Mouse (Mus musculus): ENCODE data around the gene Itga2b. TPM values are rescaled to one million over a fixed set of nuclear protein-coding genes. Genes with fewer than 3 reads are reported as not detected.

Gene Itga2b
- total and polyA plus RNA-seq, 2 experiments from 2014 or later = 4.8 to 5.4 TPM

DNA sequence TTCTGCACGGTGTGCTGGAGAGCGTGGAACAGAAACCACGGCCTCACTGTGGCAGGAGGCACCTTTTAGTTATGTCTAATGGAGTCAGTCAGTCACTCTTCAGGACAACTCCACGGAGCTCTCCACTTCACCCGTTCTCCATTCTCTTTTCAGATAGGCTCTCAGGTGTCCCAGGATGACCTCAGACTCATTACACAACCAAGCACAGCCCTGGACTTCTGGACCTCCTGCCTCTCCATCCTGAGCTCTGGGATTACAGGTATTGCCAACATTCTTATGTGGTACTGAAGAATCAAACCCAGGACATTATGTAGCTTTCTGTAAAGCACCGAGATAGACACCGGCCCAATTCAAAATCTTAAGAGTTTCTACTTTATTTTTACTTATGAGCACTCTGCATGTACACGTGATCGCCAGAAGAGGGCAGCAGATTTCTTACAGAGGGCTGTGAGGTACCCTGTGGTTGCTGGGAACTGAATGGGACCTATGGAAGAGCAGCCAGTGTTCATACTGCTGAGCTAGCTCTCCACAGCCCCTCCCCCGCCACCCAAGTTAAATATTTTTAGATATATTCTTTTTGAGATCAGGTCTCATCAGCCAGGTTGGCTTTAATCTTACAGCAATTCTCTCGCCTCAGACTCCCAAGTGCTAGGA is 16.9 kb upstream of the Itga2b start:
- no peak overlapping the region for H3K4me3 ChIP-seq (ENCODE audit: low read depth, low read length)
- H3K9ac ChIP-seq (replicated peaks; ENCODE audit: low read depth, low read length) = no peak overlapping the region
- DNase-seq (ENCODE audit: low spot score) (peak; percentile 77), ATAC-seq (ENCODE audit: insufficient read depth, low read depth) (peak; percentile 82)
- TF ChIP-seq CTCF (IDR thresholded peaks at IDR 0.05; ENCODE audit: low read depth) (peak; percentile 80), EP300 (IDR thresholded peaks at IDR 0.05; ENCODE audit: low read depth) (no peak)
- H3K27ac ChIP-seq (ENCODE audit: low read depth) = no peak overlapping the region
- H3K36me3 ChIP-seq (replicated peaks; ENCODE audit: control insufficient read depth, insufficient read depth, low read length) = peaks cover 38% of the 10 kb centered on the region
- no peak overlapping the region for H3K4me2 ChIP-seq (ENCODE audit: low read depth, low read length)
- no peaks in the 10 kb centered on the region for H3K4me1 ChIP-seq (ENCODE audit: control insufficient read depth, insufficient read depth)
- WGBS = 59% methylated on average over 11 of the region's 11 CpGs
- no peaks in the 10 kb centered on the region for H3K9me3 ChIP-seq (replicated peaks; ENCODE audit: control insufficient read depth, low read length)
- no peaks in the 10 kb centered on the region for H3K27me3 ChIP-seq (ENCODE audit: control insufficient read depth, insufficient read depth, low read length)

GRCm38 (mm10) chr11:102481779-102482178 is 11.9 kb upstream of the Itga2b start:
- Histone ChIP-seq H3K9me3 (replicated peaks; ENCODE audit: control insufficient read depth, low read length) (no peaks in the 10 kb centered on the region), H3K9ac (replicated peaks; ENCODE audit: low read depth, low read length) (no peak overlapping the region), H3K27ac (ENCODE audit: low read depth) (no peak overlapping the region), H3K4me1 (ENCODE audit: control insufficient read depth, insufficient read depth) (no peaks in the 10 kb centered on the region), H3K4me2 (ENCODE audit: low read depth, low read length) (no peak overlapping the region), H3K4me3 (ENCODE audit: low read depth, low read length) (no peak overlapping the region), H3K27me3 (ENCODE audit: control insufficient read depth, insufficient read depth, low read length) (no peaks in the 10 kb centered on the region), H3K36me3 (replicated peaks; ENCODE audit: control insufficient read depth, insufficient read depth, low read length) (peaks cover 78% of the 10 kb centered on the region)
- no peak for DNase-seq (ENCODE audit: low spot score)
- no peak for TF ChIP-seq CTCF (IDR thresholded peaks at IDR 0.05; ENCODE audit: low read depth)
- no peak for TF ChIP-seq EP300 (IDR thresholded peaks at IDR 0.05; ENCODE audit: low read depth)
- no peak for ATAC-seq (ENCODE audit: insufficient read depth, low read depth)
- WGBS = 88% methylated on average over 10 of the region's 10 CpGs

DNA sequence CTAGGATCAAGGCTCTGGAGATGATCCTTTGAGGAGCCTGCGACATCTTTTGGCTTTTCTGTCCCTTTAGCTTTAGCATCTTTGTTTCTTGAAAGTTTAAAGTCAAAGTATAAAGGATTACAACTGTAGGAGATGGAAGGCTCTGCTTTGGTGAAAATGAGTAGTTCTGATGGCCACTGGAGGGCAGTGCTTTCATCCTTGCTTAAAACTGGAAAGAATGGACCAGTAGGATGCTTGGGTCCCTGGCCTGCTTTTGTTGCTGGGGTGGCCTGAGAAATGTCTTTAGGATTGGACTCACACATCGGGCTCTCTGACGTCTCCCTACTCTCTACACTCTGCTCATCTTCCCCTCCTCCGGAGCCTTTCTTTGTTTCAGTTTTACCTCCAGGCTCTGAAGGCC is 11.0 kb upstream of the Itga2b start:
- 86% methylated on average over 4 of the region's 4 CpGs for WGBS
- no peaks in the 10 kb centered on the region for H3K27me3 ChIP-seq (ENCODE audit: control insufficient read depth, insufficient read depth, low read length)
- H3K4me3 ChIP-seq (ENCODE audit: low read depth, low read length) = no peak overlapping the region
- H3K9me3 ChIP-seq (replicated peaks; ENCODE audit: control insufficient read depth, low read length) = no peaks in the 10 kb centered on the region
- H3K27ac ChIP-seq (ENCODE audit: low read depth) = no peak overlapping the region
- ATAC-seq (ENCODE audit: insufficient read depth, low read depth) (no peak), DNase-seq (ENCODE audit: low spot score) (no peak)
- H3K36me3 ChIP-seq (replicated peaks; ENCODE audit: control insufficient read depth, insufficient read depth, low read length) = peaks cover 75% of the 10 kb centered on the region
- H3K4me1 ChIP-seq (ENCODE audit: control insufficient read depth, insufficient read depth) = no peaks in the 10 kb centered on the region
- peak; percentile 25; the same call in 1 of the 2 replicates for TF ChIP-seq CTCF (IDR thresholded peaks at IDR 0.05; ENCODE audit: low read depth)
- no peak for TF ChIP-seq EP300 (IDR thresholded peaks at IDR 0.05; ENCODE audit: low read depth)
- H3K9ac ChIP-seq (replicated peaks; ENCODE audit: low read depth, low read length) = no peak overlapping the region
- H3K4me2 ChIP-seq (ENCODE audit: low read depth, low read length) = no peak overlapping the region

DNA sequence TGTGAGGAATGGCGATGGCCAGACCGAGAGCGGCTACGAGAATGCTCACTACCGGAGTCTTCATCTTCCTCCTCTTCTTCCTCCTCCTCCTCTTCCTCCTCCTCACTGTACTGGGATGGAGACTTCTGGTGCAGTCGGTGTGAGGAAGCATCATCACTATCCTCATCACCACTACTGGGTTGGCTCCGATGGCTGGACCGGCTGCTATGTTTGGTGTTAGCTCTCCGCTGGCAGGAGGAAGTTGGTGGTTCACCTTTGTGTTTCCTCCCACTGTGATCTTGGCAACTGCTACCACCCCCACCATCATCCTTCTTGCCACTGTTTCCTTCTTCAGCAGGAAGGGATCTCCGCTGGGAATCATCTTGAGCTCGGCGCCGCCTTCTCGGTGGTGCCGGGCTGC is 10.2 kb upstream of the Itga2b start:
- ATAC-seq (ENCODE audit: insufficient read depth, low read depth) = no peak
- no peak overlapping the region for H3K9ac ChIP-seq (replicated peaks; ENCODE audit: low read depth, low read length)
- 96% methylated on average over 15 of the region's 15 CpGs for WGBS
- no peaks in the 10 kb centered on the region for H3K27me3 ChIP-seq (ENCODE audit: control insufficient read depth, insufficient read depth, low read length)
- no peaks in the 10 kb centered on the region for H3K4me1 ChIP-seq (ENCODE audit: control insufficient read depth, insufficient read depth)
- TF ChIP-seq EP300 (IDR thresholded peaks at IDR 0.05; ENCODE audit: low read depth) (no peak), CTCF (IDR thresholded peaks at IDR 0.05; ENCODE audit: low read depth) (no peak)
- no peak overlapping the region for H3K4me3 ChIP-seq (ENCODE audit: low read depth, low read length)
- no peak for DNase-seq (ENCODE audit: low spot score)
- no peak overlapping the region for H3K4me2 ChIP-seq (ENCODE audit: low read depth, low read length)
- H3K27ac ChIP-seq (ENCODE audit: low read depth) = no peak overlapping the region
- H3K36me3 ChIP-seq (replicated peaks; ENCODE audit: control insufficient read depth, insufficient read depth, low read length) = peaks cover 68% of the 10 kb centered on the region
- H3K9me3 ChIP-seq (replicated peaks; ENCODE audit: control insufficient read depth, low read length) = no peaks in the 10 kb centered on the region

DNA sequence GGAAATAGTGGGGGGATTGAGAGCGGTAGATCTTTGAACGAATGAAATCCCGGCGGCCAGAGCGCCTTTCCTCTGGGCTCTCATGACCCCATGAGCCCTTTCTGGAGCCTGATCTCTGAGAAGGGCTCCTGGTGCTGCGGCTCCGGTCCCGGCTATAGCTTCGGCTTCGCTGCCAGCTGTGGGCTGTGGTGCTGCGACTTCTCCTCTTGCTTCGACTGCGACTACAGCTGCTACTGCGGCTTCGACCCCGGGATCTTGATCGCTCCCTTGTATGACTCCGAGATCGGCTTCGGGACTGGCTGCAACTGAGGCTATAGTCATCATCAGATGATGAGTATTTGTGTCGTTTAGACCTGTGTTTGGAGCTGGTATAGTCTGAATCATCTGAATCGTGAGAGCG is 9.7 kb upstream of the Itga2b start:
- Histone ChIP-seq H3K4me1 (ENCODE audit: control insufficient read depth, insufficient read depth) (no peaks in the 10 kb centered on the region), H3K27me3 (ENCODE audit: control insufficient read depth, insufficient read depth, low read length) (no peaks in the 10 kb centered on the region), H3K4me3 (ENCODE audit: low read depth, low read length) (no peak overlapping the region), H3K36me3 (replicated peaks; ENCODE audit: control insufficient read depth, insufficient read depth, low read length) (peaks cover 66% of the 10 kb centered on the region), H3K9ac (replicated peaks; ENCODE audit: low read depth, low read length) (no peak overlapping the region), H3K4me2 (ENCODE audit: low read depth, low read length) (no peak overlapping the region), H3K9me3 (replicated peaks; ENCODE audit: control insufficient read depth, low read length) (no peaks in the 10 kb centered on the region), H3K27ac (ENCODE audit: low read depth) (no peak overlapping the region)
- WGBS = 94% methylated on average over 23 of the region's 23 CpGs
- DNase-seq (ENCODE audit: low spot score) (no peak), ATAC-seq (ENCODE audit: insufficient read depth, low read depth) (no peak)
- no peak for TF ChIP-seq CTCF (IDR thresholded peaks at IDR 0.05; ENCODE audit: low read depth)
- TF ChIP-seq EP300 (IDR thresholded peaks at IDR 0.05; ENCODE audit: low read depth) = no peak

GRCm38 (mm10) chr11:102478671-102479070 is 8.7 kb upstream of the Itga2b start:
- no peak overlapping the region for H3K4me2 ChIP-seq (ENCODE audit: low read depth, low read length)
- H3K4me1 ChIP-seq (ENCODE audit: control insufficient read depth, insufficient read depth) = no peaks in the 10 kb centered on the region
- no peak for ATAC-seq (ENCODE audit: insufficient read depth, low read depth)
- peaks cover 61% of the 10 kb centered on the region for H3K36me3 ChIP-seq (replicated peaks; ENCODE audit: control insufficient read depth, insufficient read depth, low read length)
- H3K9ac ChIP-seq (replicated peaks; ENCODE audit: low read depth, low read length) = no peak overlapping the region
- no peak overlapping the region for H3K27ac ChIP-seq (ENCODE audit: low read depth)
- H3K4me3 ChIP-seq (ENCODE audit: low read depth, low read length) = no peak overlapping the region
- H3K27me3 ChIP-seq (ENCODE audit: control insufficient read depth, insufficient read depth, low read length) = no peaks in the 10 kb centered on the region
- 92% methylated on average over 3 of the region's 3 CpGs for WGBS
- no peak for DNase-seq (ENCODE audit: low spot score)
- H3K9me3 ChIP-seq (replicated peaks; ENCODE audit: control insufficient read depth, low read length) = no peaks in the 10 kb centered on the region
- TF ChIP-seq CTCF (IDR thresholded peaks at IDR 0.05; ENCODE audit: low read depth) (no peak), EP300 (IDR thresholded peaks at IDR 0.05; ENCODE audit: low read depth) (no peak)

All from heart, postnatal 0 days (tissue).